Mouse (Mus musculus): ENCODE measurements around the gene Ier3. TPM values are rescaled to one million over a fixed set of nuclear protein-coding genes. Genes with fewer than 3 reads are reported as not detected.
"Not testable (repeated sequence)": the region's sequence is repeated elsewhere in the genome, so short reads cannot be mapped to it uniquely, and the experiment has no call there.

Ier3 gene
- total RNA-seq, 1 experiment from 2014 or later = 66.9 TPM

DNA sequence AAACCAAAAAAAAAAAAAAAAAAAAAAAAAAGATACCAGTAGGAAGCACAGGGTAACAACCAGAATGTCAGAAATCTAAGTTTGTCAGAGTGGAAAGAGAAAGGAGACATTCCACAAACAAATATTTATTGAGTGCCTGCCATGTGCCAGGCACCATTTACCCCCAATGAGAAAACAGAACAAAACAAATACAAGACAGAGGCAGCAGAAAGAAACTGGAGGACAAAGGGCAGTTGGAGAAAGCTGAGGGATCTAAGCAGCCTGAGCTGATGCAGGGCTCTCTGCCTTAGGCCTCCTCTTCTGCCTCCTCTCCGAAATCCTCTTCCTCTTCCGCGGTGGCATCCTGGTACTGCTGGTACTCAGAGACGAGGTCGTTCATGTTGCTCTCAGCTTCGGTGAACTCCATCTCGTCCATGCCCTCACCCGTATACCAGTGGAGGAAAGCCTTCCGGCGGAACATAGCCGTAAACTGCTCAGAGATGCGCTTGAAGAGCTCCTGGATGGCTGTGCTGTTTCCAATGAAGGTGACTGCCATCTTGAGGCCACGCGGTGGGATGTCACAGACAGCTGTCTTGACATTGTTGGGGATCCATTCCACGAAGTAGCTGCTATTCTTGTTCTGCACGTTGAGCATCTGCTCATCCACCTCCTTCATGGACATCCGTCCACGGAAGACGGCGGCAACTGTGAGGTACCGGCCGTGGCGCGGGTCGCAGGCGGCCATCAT is 13.4 kb downstream of the Ier3 start:
- no peak for ATAC-seq (replicated peaks; ENCODE audit: low read depth, poor library complexity, severe bottlenecking)

DNA sequence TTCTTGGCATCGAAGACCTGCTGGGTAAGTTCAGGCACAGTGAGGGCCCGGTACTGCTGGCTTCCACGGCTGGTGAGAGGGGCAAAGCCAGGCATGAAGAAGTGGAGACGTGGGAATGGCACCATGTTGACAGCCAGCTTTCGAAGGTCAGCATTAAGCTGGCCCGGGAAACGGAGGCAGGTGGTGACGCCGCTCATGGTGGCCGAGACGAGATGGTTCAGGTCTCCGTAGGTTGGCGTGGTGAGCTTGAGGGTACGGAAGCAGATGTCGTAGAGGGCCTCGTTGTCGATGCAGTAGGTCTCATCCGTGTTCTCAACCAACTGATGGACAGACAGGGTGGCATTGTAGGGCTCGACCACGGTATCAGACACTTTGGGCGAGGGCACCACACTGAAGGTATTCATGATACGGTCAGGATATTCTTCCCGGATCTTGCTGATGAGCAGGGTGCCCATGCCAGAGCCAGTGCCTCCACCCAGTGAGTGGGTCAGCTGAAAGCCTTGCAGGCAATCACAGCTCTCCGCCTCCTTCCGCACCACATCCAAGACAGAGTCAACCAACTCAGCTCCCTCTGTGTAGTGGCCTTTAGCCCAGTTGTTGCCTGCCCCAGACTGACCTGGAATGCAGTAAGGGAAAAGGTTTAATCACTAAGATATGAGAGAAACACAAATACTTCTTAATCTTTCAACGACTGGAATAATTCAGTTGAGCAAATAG is 14.1 kb downstream of the Ier3 start:
- ATAC-seq (replicated peaks; ENCODE audit: low read depth, poor library complexity, severe bottlenecking) = no peak

DNA sequence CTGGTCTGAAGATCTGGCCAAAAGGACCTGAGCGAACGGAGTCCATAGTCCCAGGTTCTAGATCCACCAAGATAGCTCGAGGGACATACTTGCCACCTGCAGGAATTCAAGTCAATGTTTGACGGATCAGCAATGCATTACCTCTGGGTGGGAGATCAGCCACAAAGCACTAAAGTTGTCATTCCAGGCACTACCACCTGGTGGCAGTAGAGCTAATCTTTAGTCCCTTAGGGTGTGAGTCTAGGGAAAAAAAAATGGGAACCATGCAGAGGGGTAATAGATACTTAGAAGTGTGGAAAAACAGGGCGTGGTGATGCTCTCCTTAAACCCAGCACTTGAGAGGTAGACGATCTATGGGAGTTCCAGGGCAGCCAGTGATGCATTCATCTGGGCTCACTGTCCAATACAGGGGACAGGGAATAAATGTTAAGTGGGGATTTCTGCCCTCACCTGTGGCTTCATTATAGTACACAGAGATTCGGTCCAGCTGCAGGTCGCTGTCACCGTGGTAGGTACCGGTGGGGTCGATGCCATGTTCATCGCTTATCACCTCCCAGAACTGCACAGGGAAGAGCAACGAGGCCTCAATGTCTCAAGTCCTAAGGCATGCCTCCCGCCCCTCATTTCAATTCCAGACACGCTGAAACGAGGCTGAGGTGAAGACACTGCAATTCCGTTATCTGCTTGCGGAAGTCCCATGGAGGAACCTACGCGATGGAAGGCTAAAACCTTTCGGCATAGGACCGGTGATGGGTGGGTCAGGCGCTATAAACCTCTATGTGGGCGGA is 14.9 kb downstream of the Ier3 start:
- peak; percentile 15 for ATAC-seq (replicated peaks; ENCODE audit: low read depth, poor library complexity, severe bottlenecking)

DNA sequence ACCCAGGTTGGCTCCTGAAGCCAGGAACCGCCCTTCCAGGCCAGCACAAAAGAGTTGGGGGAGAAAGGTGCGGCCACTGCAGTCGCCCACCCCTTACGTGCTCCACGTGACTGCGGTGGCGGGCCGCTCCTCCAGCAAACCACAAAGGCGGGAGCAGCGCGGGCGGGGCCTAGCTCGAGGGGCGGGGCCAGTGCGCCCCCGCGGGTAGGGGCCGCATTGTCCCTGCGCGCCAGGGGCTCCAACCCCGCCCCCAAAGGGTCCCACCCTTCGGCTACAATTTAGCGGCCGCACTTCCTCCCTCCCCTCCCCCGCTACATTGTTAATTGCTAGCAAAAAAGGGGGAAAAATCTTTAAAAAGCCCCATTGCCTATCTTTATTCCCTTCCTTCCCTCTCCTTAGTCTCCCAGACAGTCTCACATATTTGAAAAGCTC is 15.5 kb downstream of the Ier3 start:
- peak; percentile 12; the same call in 1 of the 2 replicates for ATAC-seq (replicated peaks; ENCODE audit: low read depth, poor library complexity, severe bottlenecking)

GRCm38 (mm10) chr17:35837487-35837886 is 16.0 kb downstream of the Ier3 start:
- no peak for ATAC-seq (replicated peaks; ENCODE audit: low read depth, poor library complexity, severe bottlenecking)

DNA sequence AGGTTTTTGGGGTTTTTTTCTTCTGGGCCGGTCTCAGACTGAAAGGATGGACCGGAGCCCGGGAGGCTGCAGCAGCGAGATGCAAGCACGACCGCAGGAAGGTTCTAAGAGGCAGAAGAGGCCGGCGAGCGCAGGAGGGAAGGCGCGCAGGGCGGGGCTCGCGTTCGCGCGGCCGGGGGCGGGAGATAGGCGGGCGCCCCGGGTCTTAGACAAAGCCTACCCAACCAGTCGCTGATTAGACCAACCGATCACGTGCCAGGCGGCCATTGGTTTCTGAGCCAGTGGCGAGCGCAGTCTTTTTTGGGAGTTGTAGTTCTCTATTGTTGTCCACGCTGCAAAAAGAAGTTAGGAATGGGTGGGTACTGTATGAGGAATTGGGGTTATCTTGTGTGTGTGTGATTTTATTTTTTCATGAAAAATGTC is 16.6 kb downstream of the Ier3 start, which contains the start of gene Tubb5:
Gene Tubb5 (minus strand): TSS at position 185 of the 423 bp plus-strand sequence.
- ATAC-seq (replicated peaks; ENCODE audit: low read depth, poor library complexity, severe bottlenecking) = peak; percentile 45

- ATAC-seq (replicated peaks; ENCODE audit: low read depth, poor library complexity, severe bottlenecking) = no peak
Observed at GRCm38 (mm10) chr17:35838570-35838969, 17.1 kb downstream of the Ier3 start.

DNA sequence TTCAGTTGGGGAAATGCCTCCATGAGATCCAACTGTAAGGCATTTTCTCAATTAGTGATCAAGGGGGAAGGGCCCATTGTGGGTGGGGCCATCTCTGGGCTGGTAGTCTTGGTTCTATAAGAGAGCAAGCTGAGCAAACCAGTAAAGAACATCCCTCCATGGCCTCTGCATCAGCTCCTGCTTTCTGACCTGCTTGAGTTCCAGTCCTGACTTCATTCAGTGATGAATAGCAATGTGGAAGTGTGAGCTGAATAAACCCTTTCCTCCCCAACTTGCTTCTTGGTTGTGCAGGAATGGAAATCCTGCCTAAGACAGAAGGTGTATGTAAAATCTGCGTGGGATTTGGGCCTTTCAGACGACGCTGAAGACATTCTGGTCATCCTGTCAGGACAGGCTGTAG is 17.5 kb downstream of the Ier3 start:
- ATAC-seq (replicated peaks; ENCODE audit: low read depth, poor library complexity, severe bottlenecking) = not testable (repeated sequence)

GRCm38 (mm10) chr17:35840561-35840960 is 19.1 kb downstream of the Ier3 start:
- no peak for ATAC-seq (replicated peaks; ENCODE audit: low read depth, poor library complexity, severe bottlenecking)

- ATAC-seq (replicated peaks; ENCODE audit: low read depth, poor library complexity, severe bottlenecking) = peak; percentile 75
Observed at GRCm38 (mm10) chr17:35841076-35841950, 19.8 kb downstream of the Ier3 start, which contains the start of gene Mdc1. Gene Mdc1, plus strand, starts transcription at chr17:35841515.

- no peak for ATAC-seq (replicated peaks; ENCODE audit: low read depth, poor library complexity, severe bottlenecking)
Observed at GRCm38 (mm10) chr17:35842006-35842405, 20.5 kb downstream of the Ier3 start.

DNA sequence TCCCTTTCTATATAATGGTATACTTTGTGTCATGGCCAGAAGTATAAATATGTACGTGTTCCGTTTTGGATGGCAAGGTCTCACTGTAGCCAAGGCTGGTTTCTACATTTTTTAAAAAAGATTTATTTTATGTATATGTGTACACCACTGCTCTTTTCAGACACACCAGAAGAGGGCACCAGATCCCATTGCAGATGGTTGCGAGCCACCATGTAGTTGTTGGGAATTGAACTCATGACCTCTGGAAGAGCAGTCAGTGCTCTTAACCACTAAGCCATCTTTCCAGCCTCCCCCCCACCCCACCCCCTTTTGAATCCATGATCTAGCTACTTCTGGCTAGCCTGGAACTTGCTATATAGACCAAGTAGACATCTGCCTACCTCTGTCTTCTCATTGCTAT is 22.0 kb downstream of the Ier3 start:
- ATAC-seq (replicated peaks; ENCODE audit: low read depth, poor library complexity, severe bottlenecking) = no peak

GRCm38 (mm10) chr17:35848112-35848511 is 26.6 kb downstream of the Ier3 start:
- ATAC-seq (replicated peaks; ENCODE audit: low read depth, poor library complexity, severe bottlenecking) = 0 out of 2 replicates have a peak, but pooled peaks have one; percentile 19

DNA sequence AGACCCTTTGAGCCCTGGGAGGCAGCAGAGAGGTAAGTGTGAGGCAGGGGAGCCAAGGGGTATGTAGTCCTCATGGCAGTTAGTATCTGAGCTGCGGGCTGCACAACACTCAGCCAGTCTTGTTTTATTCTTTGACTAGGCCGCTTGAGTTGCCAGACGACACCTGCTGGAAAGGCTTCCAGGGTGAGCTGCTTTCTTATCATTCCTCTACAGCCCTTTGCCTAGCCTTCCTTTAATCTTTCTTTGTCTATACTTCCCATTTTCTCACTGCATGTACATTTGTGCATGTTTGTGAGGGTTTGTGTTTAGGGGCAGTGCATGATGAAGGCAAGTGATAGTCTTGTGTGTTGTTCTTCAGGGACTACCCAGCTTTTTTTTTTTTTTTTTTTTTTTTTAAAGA is 29.5 kb downstream of the Ier3 start:
- ATAC-seq (replicated peaks; ENCODE audit: low read depth, poor library complexity, severe bottlenecking) = peak; percentile 82

- no peak for ATAC-seq (replicated peaks; ENCODE audit: low read depth, poor library complexity, severe bottlenecking)
Observed at GRCm38 (mm10) chr17:35859371-35859770, 37.9 kb downstream of the Ier3 start.

- ATAC-seq (replicated peaks; ENCODE audit: low read depth, poor library complexity, severe bottlenecking) = no peak
Observed at GRCm38 (mm10) chr17:35859835-35860234, 38.4 kb downstream of the Ier3 start.

- ATAC-seq (replicated peaks; ENCODE audit: low read depth, poor library complexity, severe bottlenecking) = no peak
Observed at GRCm38 (mm10) chr17:35860831-35861197, 39.3 kb downstream of the Ier3 start.

DNA sequence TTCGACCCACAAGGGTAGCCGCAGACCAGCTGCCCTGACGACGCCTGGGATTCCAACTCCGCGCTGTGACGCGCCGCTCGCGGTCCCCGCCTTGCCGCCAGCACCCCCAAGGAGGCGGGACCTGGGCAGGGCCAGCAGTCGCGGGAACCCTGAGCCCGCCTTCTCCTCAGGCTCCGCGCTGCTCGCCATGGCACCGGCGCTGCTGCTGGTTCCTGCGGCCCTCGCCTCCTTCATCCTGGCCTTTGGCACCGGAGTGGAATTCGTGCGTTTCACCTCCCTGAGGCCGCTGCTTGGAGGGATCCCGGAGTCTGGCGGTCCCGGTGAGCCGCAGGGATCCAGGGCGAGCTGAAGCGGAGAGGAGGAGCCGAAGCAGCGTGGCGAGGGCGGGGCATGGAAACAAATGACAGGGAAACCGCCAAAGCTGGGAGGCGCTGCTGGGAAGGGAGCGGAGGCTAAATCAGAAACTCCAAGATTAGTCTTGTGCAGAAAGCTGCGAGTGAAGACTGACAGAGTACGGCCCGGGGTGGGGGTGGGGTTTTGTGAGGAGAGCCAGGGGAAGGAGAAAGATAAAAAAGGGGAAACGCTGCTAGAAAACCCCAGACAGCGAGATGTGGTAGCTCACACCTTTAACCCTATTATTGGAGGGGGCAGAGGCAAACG is 39.8 kb downstream of the Ier3 start, which contains the start of gene Nrm:
Gene Nrm (plus strand): TSS at position 121 of the 660 bp plus-strand sequence.
- peak; percentile 73 for ATAC-seq (replicated peaks; ENCODE audit: low read depth, poor library complexity, severe bottlenecking)

- no peak for ATAC-seq (replicated peaks; ENCODE audit: low read depth, poor library complexity, severe bottlenecking)
Observed at GRCm38 (mm10) chr17:35864832-35865353, 43.4 kb downstream of the Ier3 start.
